Mouse (Mus musculus): ENCODE results near the gene Hoxc11. TPM values are rescaled to one million over a fixed set of nuclear protein-coding genes. Genes with fewer than 3 reads are reported as not detected.

Hoxc11 gene
- polyA plus RNA-seq, 1 experiment = not detected

DNA sequence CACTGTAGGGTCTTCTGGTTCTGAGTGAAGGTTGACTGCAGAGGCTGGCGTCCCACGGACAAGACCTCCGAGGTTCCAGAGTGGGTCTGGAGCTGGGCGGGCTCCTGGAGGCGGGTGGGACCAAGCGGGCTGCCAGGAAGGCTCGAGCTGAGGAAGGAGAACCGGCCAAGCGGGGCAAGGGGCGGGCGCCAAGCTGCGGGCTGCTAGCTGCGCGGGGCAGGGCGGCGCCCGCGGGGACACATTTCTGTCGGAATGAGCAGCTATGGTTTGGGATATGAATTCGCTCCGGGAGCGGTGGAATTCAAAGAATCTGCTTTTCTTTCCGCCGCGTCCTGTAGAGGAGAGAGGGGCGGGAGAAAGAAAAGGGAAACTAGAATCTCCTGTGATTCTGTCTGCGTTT is 19.3 kb upstream of the Hoxc11 start:
- DNase-seq = no peak
- Histone ChIP-seq H3K4me3 (replicated peaks; ENCODE audit: extremely low read depth, low read depth, low read length) (no peak overlapping the region), H3K4me1 (ENCODE audit: control insufficient read depth, insufficient read depth, low read length) (no peaks in the 10 kb centered on the region)
- no peak for TF ChIP-seq CTCF (IDR thresholded peaks at IDR 0.05; ENCODE audit: insufficient read depth, low read length)
- TF ChIP-seq POLR2A (IDR thresholded peaks at IDR 0.05; ENCODE audit: borderline replicate concordance, extremely low read depth, low read depth, low read length) = no peak
- 2% methylated on average over 27 of the region's 27 CpGs for WGBS

DNA sequence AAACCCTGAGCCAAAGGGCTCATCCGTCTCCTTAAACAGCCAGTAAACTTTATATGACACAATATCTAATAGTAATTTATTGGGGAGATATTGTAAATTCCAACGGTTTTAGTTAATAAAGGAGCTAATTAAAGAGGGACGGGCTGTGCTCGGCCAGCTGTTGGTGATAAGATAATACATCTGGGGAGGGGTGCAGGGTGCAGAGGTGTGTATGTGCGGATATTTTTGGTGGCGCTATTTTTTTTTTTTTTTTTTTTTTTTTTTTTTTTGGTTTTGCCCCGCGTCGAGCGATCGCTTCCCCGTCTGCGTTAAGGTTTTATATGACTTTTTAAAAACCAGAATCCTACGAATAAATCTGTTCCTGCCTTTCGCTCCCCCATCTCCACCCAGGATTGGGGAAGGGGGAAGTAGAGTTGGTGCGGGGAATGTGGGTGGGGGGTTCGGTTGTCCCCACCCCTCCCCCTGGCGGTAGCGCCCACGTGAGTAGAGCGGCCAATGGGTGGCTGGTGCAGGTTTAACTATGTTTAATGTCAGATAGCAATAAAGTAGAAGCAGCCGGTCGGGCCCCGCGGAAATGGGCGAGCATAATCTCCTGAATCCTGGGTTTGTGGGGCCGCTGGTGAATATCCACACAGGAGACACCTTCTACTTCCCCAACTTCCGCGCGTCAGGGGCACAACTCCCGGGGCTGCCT is 17.8 kb upstream of the Hoxc11 start, which contains the start of gene Hoxc12:
Gene Hoxc12 (plus strand): TSS at position 479 of the 694 bp plus-strand sequence.
- no peak for DNase-seq
- TF ChIP-seq CTCF (IDR thresholded peaks at IDR 0.05; ENCODE audit: insufficient read depth, low read length) (no peak), POLR2A (IDR thresholded peaks at IDR 0.05; ENCODE audit: borderline replicate concordance, extremely low read depth, low read depth, low read length) (no peak)

GRCm38 (mm10) chr15:102937036-102937666 is 17.1 kb upstream of the Hoxc11 start:
- Histone ChIP-seq H3K4me1 (ENCODE audit: control insufficient read depth, insufficient read depth, low read length) (no peaks in the 10 kb centered on the region), H3K4me3 (replicated peaks; ENCODE audit: extremely low read depth, low read depth, low read length) (no peak overlapping the region)
- DNase-seq = no peak
- WGBS = 2% methylated on average over 50 of the region's 50 CpGs
- TF ChIP-seq CTCF (IDR thresholded peaks at IDR 0.05; ENCODE audit: insufficient read depth, low read length) (no peak), POLR2A (IDR thresholded peaks at IDR 0.05; ENCODE audit: borderline replicate concordance, extremely low read depth, low read depth, low read length) (no peak)

More for the DNA sequence above, 17.8 kb upstream of the Hoxc11 start, which contains the start of gene Hoxc12:
- no peak within 1 kb of the TSS for H3K4me3 ChIP-seq (replicated peaks; ENCODE audit: extremely low read depth, low read depth, low read length)
- no peaks in the 10 kb centered on the region for H3K4me1 ChIP-seq (ENCODE audit: control insufficient read depth, insufficient read depth, low read length)
- 2% methylated on average over 31 of the region's 31 CpGs for WGBS

- 5% methylated on average over 34 of the region's 34 CpGs for WGBS
- Histone ChIP-seq H3K4me3 (replicated peaks; ENCODE audit: extremely low read depth, low read depth, low read length) (no peak overlapping the region), H3K4me1 (ENCODE audit: control insufficient read depth, insufficient read depth, low read length) (no peaks in the 10 kb centered on the region)
- TF ChIP-seq POLR2A (IDR thresholded peaks at IDR 0.05; ENCODE audit: borderline replicate concordance, extremely low read depth, low read depth, low read length) (no peak), CTCF (IDR thresholded peaks at IDR 0.05; ENCODE audit: insufficient read depth, low read length) (no peak)
- no peak for DNase-seq
Observed at GRCm38 (mm10) chr15:102939256-102940155, 14.7 kb upstream of the Hoxc11 start.

- TF ChIP-seq POLR2A (IDR thresholded peaks at IDR 0.05; ENCODE audit: borderline replicate concordance, extremely low read depth, low read depth, low read length) (no peak), CTCF (IDR thresholded peaks at IDR 0.05; ENCODE audit: insufficient read depth, low read length) (no peak)
- H3K4me1 ChIP-seq (ENCODE audit: control insufficient read depth, insufficient read depth, low read length) = no peaks in the 10 kb centered on the region
- 1% methylated on average over 53 of the region's 53 CpGs for WGBS
- DNase-seq = no peak
- H3K4me3 ChIP-seq (replicated peaks; ENCODE audit: extremely low read depth, low read depth, low read length) = no peak overlapping the region
Observed at GRCm38 (mm10) chr15:102942739-102943467, 11.3 kb upstream of the Hoxc11 start.

DNA sequence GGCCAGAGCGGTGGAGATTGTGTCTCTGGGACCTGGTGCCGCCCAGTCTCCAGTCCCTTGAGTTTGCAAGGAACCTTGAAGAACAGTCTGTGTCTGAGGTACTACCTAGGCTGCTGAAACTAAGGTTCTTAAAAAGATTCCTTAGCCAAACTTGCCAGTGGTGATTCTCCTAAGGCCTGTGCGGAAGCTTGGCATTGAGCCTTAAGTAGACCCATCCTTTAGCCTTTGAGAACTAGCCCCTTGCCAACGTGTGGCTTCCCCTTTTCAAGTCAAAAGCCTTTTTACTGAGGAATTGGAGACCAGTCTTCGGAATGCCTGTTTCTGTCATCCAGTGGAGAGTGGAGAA is 10.8 kb upstream of the Hoxc11 start:
- Histone ChIP-seq H3K4me3 (replicated peaks; ENCODE audit: extremely low read depth, low read depth, low read length) (no peak overlapping the region), H3K4me1 (ENCODE audit: control insufficient read depth, insufficient read depth, low read length) (no peaks in the 10 kb centered on the region)
- TF ChIP-seq CTCF (IDR thresholded peaks at IDR 0.05; ENCODE audit: insufficient read depth, low read length) = no peak
- TF ChIP-seq POLR2A (IDR thresholded peaks at IDR 0.05; ENCODE audit: borderline replicate concordance, extremely low read depth, low read depth, low read length) = no peak
- no peak for DNase-seq
- WGBS = 7% methylated on average over 5 of the region's 5 CpGs

GRCm38 (mm10) chr15:102945185-102946077 is 8.8 kb upstream of the Hoxc11 start:
- TF ChIP-seq POLR2A (IDR thresholded peaks at IDR 0.05; ENCODE audit: borderline replicate concordance, extremely low read depth, low read depth, low read length) = no peak
- no peaks in the 10 kb centered on the region for H3K4me1 ChIP-seq (ENCODE audit: control insufficient read depth, insufficient read depth, low read length)
- 15% methylated on average over 22 of the region's 22 CpGs for WGBS
- DNase-seq = no peak
- no peak overlapping the region for H3K4me3 ChIP-seq (replicated peaks; ENCODE audit: extremely low read depth, low read depth, low read length)

DNA sequence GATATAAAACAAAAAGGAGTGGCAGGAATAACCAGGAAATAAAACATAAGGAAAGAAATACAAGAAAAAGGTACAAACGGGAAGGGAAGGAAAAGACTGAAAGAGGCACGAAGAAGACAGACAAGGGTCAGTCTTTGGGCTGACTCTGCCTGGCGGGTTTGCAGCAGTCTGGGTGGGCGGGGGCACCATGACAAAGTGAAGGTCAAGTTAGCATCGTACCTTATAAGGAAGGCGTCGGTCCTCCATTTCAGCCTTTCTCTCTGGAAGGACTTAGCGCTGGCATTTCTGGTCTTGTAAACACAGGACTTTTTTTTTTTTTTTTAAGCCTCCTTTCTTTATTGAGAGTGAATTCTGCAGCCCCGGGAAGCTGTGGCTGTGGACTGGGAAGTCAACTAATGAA is 7.0 kb upstream of the Hoxc11 start:
- no peak for DNase-seq
- WGBS = 9% methylated on average over 9 of the region's 9 CpGs
- Histone ChIP-seq H3K4me1 (ENCODE audit: control insufficient read depth, insufficient read depth, low read length) (no peaks in the 10 kb centered on the region), H3K4me3 (replicated peaks; ENCODE audit: extremely low read depth, low read depth, low read length) (no peak overlapping the region)
- TF ChIP-seq CTCF (IDR thresholded peaks at IDR 0.05; ENCODE audit: insufficient read depth, low read length) = no peak
